Mouse (Mus musculus): ENCODE measurements around the gene Os9. TPM values are rescaled to one million over a fixed set of nuclear protein-coding genes. Genes with fewer than 3 reads are reported as not detected.

The Os9 gene
- polyA plus RNA-seq, 1 experiment: 117 TPM

DNA sequence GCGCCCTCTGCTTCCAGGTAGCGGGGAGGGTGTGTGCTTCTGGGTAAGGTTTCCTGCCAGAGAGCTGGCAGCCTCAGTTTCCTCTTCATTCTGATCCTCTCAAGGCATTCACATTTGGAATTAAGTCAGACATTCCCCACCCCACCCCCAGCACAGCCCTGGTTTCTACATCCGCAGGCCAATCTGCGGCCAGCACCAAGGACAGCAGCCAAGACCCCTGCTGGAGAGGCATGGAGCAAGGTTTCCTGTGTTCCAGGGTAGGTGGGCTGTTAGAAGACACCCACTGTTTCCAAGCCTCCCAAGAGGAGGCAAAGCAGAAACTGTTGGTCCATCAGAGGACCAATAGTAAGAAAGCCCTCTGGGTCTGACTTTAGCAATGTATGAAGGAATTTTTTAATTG is 66.3 kb downstream of the Os9 start:
- H3K27ac ChIP-seq (ENCODE audit: insufficient read depth, low read depth, low read length): no peak overlapping the region
- peaks cover 6% of the 10 kb centered on the region for H3K4me1 ChIP-seq (ENCODE audit: control insufficient read depth, insufficient read depth, insufficient read length, low read length)
- H3K36me3 ChIP-seq (ENCODE audit: control insufficient read depth, insufficient read depth, low read length): peaks cover 6% of the 10 kb centered on the region; the same call in 1 of the 2 replicates
- peaks cover 19% of the 10 kb centered on the region for H3K27me3 ChIP-seq (ENCODE audit: control insufficient read depth, insufficient read depth, low read length)
- H3K4me3 ChIP-seq (ENCODE audit: low read depth, low read length): no peak overlapping the region
- 84% methylated on average over 4 of the region's 4 CpGs for WGBS
- TF ChIP-seq CTCF (IDR thresholded peaks at IDR 0.05; ENCODE audit: extremely low read depth, insufficient read length, insufficient replicate concordance, low read depth, low read length) (no peak), POLR2A (IDR thresholded peaks at IDR 0.05; ENCODE audit: low read depth, low read length) (no peak)

DNA sequence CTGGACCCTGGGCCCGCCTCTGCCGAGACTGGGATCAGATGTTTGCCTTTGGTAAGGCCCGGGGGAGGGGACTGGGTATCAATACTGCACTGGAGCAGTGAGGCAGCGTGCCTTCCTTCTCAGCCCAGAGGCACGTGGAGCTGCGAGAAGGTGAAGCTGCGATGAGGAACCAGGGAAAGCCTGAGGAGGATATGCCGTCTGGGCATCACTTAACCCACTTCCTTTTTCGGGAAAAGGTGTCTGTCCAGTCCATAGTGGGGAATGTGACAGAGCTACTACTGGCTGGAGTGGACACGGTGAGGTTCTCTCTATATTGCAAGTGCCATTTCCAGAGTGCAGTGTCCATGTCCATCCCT is 70.8 kb downstream of the Os9 start:
- 11% methylated on average over 10 of the region's 10 CpGs for WGBS
- Histone ChIP-seq H3K27ac (ENCODE audit: insufficient read depth, low read depth, low read length) (no peak overlapping the region), H3K27me3 (ENCODE audit: control insufficient read depth, insufficient read depth, low read length) (peaks cover 31% of the 10 kb centered on the region), H3K4me3 (ENCODE audit: low read depth, low read length) (no peak overlapping the region), H3K36me3 (ENCODE audit: control insufficient read depth, insufficient read depth, low read length) (no peaks in the 10 kb centered on the region), H3K4me1 (ENCODE audit: control insufficient read depth, insufficient read depth, insufficient read length, low read length) (peaks cover 10% of the 10 kb centered on the region)
- no peak for TF ChIP-seq CTCF (IDR thresholded peaks at IDR 0.05; ENCODE audit: extremely low read depth, insufficient read length, insufficient replicate concordance, low read depth, low read length)
- TF ChIP-seq POLR2A (IDR thresholded peaks at IDR 0.05; ENCODE audit: low read depth, low read length): no peak

DNA sequence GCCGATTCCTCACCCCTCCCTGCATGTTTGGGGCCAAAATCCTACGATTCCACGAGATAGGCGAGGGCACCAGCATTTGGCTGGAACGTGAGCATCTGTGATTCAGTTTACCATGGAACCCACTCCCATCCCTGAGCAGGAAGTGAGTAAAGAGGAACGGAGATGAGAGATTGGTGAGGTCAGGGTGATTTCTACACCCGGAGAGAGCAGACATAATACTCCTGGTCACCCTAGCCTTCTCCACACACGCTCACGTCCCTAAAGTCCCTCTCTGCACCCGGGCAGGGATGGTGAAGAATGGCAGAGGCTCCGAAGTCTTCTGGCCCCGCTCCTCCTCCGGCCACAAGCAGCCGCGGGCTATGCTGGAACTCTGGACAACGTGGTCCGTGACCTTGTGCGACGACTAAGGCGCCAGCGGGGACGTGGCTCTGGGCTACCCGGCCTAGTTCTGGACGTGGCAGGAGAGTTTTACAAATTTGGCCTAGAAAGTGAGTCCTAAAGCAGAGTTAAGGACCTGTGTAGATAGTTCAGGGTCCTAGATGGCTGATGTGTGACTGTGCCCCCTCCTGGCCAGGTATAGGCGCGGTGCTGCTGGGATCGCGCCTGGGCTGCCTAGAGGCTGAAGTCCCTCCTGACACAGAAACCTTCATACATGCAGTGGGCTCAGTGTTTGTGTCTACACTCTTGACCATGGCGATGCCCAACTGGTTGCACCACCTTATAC is 71.4 kb downstream of the Os9 start:
- 3% methylated on average over 29 of the region's 29 CpGs for WGBS
- H3K4me3 ChIP-seq (ENCODE audit: low read depth, low read length): peak overlapping the region; percentile 36

DNA sequence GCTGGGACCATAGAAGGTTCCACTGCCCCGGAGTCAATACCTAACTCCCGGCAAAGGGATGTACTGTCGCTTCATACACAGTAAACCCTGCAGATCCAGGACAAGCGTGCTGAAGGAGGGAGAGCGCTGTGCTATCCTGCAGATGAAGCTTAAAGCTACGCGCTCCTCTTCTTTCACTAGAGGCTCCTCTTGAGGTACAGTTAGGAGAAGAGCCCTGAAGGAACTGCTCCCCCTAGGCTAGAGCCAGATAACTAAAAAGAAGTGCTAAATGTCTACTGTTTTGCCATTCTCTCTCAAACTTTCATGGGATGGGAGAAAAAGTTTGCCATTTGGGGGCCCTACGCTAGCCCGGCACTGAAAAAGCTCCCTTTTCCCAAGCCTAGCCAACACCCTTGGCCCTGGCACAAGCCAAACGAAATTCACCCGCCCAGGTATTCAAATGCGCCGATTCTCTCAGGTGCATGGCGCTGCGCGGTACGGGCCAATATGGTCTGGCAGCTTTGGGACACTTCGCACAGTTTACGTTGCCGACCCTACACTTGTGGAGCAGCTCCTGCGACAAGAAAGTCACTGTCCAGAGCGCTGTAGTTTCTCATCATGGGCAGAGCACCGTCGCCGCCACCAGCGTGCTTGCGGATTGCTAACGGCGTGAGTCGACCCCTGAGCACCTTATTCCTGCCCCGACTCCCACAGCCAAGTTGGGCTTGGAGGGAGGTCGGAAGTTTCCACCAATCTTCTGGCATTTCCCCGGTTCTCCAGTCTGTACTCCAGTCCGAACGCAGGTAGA is 72.1 kb downstream of the Os9 start:
- no peaks in the 10 kb centered on the region for H3K36me3 ChIP-seq (ENCODE audit: control insufficient read depth, insufficient read depth, low read length)
- H3K4me1 ChIP-seq (ENCODE audit: control insufficient read depth, insufficient read depth, insufficient read length, low read length): peaks cover 10% of the 10 kb centered on the region
- peaks cover 31% of the 10 kb centered on the region for H3K27me3 ChIP-seq (ENCODE audit: control insufficient read depth, insufficient read depth, low read length)
- no peak for TF ChIP-seq CTCF (IDR thresholded peaks at IDR 0.05; ENCODE audit: extremely low read depth, insufficient read length, insufficient replicate concordance, low read depth, low read length)
- TF ChIP-seq POLR2A (IDR thresholded peaks at IDR 0.05; ENCODE audit: low read depth, low read length): no peak
- peak overlapping the region; percentile 36 for H3K4me3 ChIP-seq (ENCODE audit: low read depth, low read length)
- 3% methylated on average over 35 of the region's 35 CpGs for WGBS
- no peak overlapping the region for H3K27ac ChIP-seq (ENCODE audit: insufficient read depth, low read depth, low read length)

More for the DNA sequence above, 71.4 kb downstream of the Os9 start:
- TF ChIP-seq CTCF (IDR thresholded peaks at IDR 0.05; ENCODE audit: extremely low read depth, insufficient read length, insufficient replicate concordance, low read depth, low read length): peak; percentile 49; the same call in 1 of the 2 replicates
- TF ChIP-seq POLR2A (IDR thresholded peaks at IDR 0.05; ENCODE audit: low read depth, low read length): no peak
- Histone ChIP-seq H3K36me3 (ENCODE audit: control insufficient read depth, insufficient read depth, low read length) (no peaks in the 10 kb centered on the region), H3K4me1 (ENCODE audit: control insufficient read depth, insufficient read depth, insufficient read length, low read length) (peaks cover 10% of the 10 kb centered on the region), H3K27ac (ENCODE audit: insufficient read depth, low read depth, low read length) (no peak overlapping the region), H3K27me3 (ENCODE audit: control insufficient read depth, insufficient read depth, low read length) (peaks cover 31% of the 10 kb centered on the region)

DNA sequence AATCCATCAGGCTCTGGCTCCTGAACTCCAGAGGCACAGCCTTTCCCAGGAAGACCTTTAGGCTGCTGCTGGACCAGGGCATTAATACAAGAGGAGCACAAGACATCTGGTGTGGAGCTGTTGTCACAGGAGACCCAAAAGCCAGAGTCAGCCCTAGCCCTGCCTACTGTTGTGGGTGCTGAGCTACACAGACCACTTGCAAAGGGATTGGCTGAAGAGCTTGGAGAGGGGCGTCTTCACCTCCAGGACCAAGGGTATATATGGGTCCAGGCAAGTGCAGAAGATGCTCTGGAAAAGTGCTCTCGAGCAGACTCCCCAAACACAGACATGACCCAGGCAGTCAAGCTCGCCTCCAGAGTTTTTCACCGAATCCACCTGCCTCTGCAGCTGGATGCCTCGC is 73.0 kb downstream of the Os9 start, which contains the start of gene Cyp27b1:
Gene Cyp27b1 (plus strand): TSS at position 297 of the 400 bp plus-strand sequence.
- WGBS: 48% methylated on average over 5 of the region's 5 CpGs
- H3K27ac ChIP-seq (ENCODE audit: insufficient read depth, low read depth, low read length): no peak within 1 kb of the TSS

More for the DNA sequence above, 73.0 kb downstream of the Os9 start, which contains the start of gene Cyp27b1:
- Histone ChIP-seq H3K4me3 (ENCODE audit: low read depth, low read length) (peak within 1 kb of the TSS; percentile 36), H3K36me3 (ENCODE audit: control insufficient read depth, insufficient read depth, low read length) (no peaks in the 10 kb centered on the region), H3K27me3 (ENCODE audit: control insufficient read depth, insufficient read depth, low read length) (peaks cover 31% of the 10 kb centered on the region), H3K4me1 (ENCODE audit: control insufficient read depth, insufficient read depth, insufficient read length, low read length) (peaks cover 10% of the 10 kb centered on the region)
- TF ChIP-seq CTCF (IDR thresholded peaks at IDR 0.05; ENCODE audit: extremely low read depth, insufficient read length, insufficient replicate concordance, low read depth, low read length): no peak
- no peak for TF ChIP-seq POLR2A (IDR thresholded peaks at IDR 0.05; ENCODE audit: low read depth, low read length)

Other genes with a start within 250 kb of the Os9 start
- 3.6 and 6.3 TPM in 2 replicates for gene Atp23, start 219.8 kb downstream of the Os9 start, polyA plus RNA-seq (2012; rRNA removed)
- gene Ctdsp2, start 142.4 kb downstream of the Os9 start, polyA plus RNA-seq (2012; rRNA removed): 43.9 and 118 TPM in 2 replicates
- 2.4 and 6.9 TPM in 2 replicates for gene Avil, start 120.4 kb downstream of the Os9 start, polyA plus RNA-seq (2012; rRNA removed)
- gene Tsfm, start 90.3 kb downstream of the Os9 start, polyA plus RNA-seq (2012; rRNA removed): 24.7 and 36.4 TPM in 2 replicates
- gene Mettl1, start 79.7 kb downstream of the Os9 start, polyA plus RNA-seq (2012; rRNA removed): 9.6 and 10.3 TPM in 2 replicates
- 1.2 TPM in 2 replicates for gene Eef1akmt3, start 79.6 kb downstream of the Os9 start, polyA plus RNA-seq (2012; rRNA removed)
- 0.22 and 0.29 TPM in 2 replicates for gene Cyp27b1, start 72.9 kb downstream of the Os9 start, polyA plus RNA-seq (2012; rRNA removed)
- 1.9 and 6.9 TPM in 2 replicates for gene March9, start 60.9 kb downstream of the Os9 start, polyA plus RNA-seq (2012; rRNA removed)
- gene Cdk4, start 57.6 kb downstream of the Os9 start, polyA plus RNA-seq (2012; rRNA removed): 57.6 and 108 TPM in 2 replicates
- 36.1 and 48.9 TPM in 2 replicates for gene Tspan31, start 50.9 kb downstream of the Os9 start, polyA plus RNA-seq (2012; rRNA removed)
- 6.1 and 15.6 TPM in 2 replicates for gene Agap2, start 45.8 kb downstream of the Os9 start, polyA plus RNA-seq (2012; rRNA removed)
- 228 and 484 TPM in 2 replicates for gene B4galnt1, start 44.1 kb upstream of the Os9 start, polyA plus RNA-seq (2012; rRNA removed)
- gene Slc26a10, start 59.5 kb upstream of the Os9 start, polyA plus RNA-seq (2012; rRNA removed): 0.56 and 0.85 TPM in 2 replicates
- 8.8 and 10.4 TPM in 2 replicates for gene Arhgef25, start 69.0 kb upstream of the Os9 start, polyA plus RNA-seq (2012; rRNA removed)
- gene Dtx3, start 74.6 kb upstream of the Os9 start, polyA plus RNA-seq (2012; rRNA removed): 24.0 and 35.3 TPM in 2 replicates
- 13.8 and 31.4 TPM in 2 replicates for gene Pip4k2c, start 90.5 kb upstream of the Os9 start, polyA plus RNA-seq (2012; rRNA removed)
- 1.1 and 1.8 TPM in 2 replicates for gene Kif5a, start 142.2 kb upstream of the Os9 start, polyA plus RNA-seq (2012; rRNA removed)
- gene Dctn2, start 145.2 kb upstream of the Os9 start, polyA plus RNA-seq (2012; rRNA removed): 92.0 and 190 TPM in 2 replicates
- gene Mbd6, start 167.9 kb upstream of the Os9 start, polyA plus RNA-seq (2012; rRNA removed): 39.3 and 76.2 TPM in 2 replicates
- gene Mars, start 190.7 kb upstream of the Os9 start, polyA plus RNA-seq (2012; rRNA removed): 24.0 and 30.7 TPM in 2 replicates
- 7.1 and 11.2 TPM in 2 replicates for gene Arhgap9, start 200.8 kb upstream of the Os9 start, polyA plus RNA-seq (2012; rRNA removed)
- 5.5 and 10.4 TPM in 2 replicates for gene Gli1, start 220.8 kb upstream of the Os9 start, polyA plus RNA-seq (2012; rRNA removed)
- gene Inhbe, start 233.3 kb upstream of the Os9 start, polyA plus RNA-seq (2012; rRNA removed): not detected in 2 replicates
- 0.09 TPM in 1 of 2 replicates, not detected in the other for gene Inhbc, start 249.3 kb upstream of the Os9 start, polyA plus RNA-seq (2012; rRNA removed)